Comparison of ENCODE assay signal across 15 mouse cellular contexts in the genomic region with DNA sequence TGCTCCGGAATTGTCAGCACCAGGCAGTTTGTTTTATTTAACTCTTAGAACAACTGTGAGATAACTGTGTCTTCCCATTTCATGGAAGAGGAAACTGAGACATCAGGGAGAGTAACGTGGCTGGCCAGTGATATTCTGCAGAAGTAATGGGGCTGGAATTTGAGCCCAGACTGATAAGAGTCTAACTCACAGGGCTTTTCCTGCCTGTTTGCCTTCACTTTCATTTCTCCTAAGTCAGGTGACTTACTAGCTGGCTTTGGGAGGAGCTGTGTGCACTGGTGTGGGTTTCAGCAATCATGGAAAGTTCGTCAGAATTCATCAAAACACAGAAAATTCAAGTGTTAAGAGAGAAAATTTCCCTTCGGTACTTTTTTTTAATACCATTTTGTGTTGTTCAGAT. TPM values are rescaled to one million over a fixed set of nuclear protein-coding genes. Genes with fewer than 3 reads are reported as not detected.
DNase-seq lines count a peak whose midpoint lies in the region; ATAC-seq and TF ChIP-seq lines count a peak whose summit lies in the region.
"Had no signal": no experiment of that assay in that cellular context is flagged by ENCODE, and none has a peak within 500 bp of the region (broad histone marks: within the 10 kb centered on the region; RNA-seq: fewer than 3 reads in every experiment).

No protein-coding gene starts in this region.

- H3K4me1 ChIP-seq in lung, embryonic 14.5 days (ENCODE audit: insufficient read depth): no peaks in the 10 kb centered on the region
- H3K4me1 ChIP-seq in bone marrow macrophage, adult 2 months (ENCODE audit: control insufficient read depth, insufficient read depth, low read length): peaks cover 9% of the 10 kb centered on the region
- H3K4me1 ChIP-seq in intestine, embryonic 16.5 days (ENCODE audit: control insufficient read depth, insufficient read depth, low read length): 0 out of 2 replicates have a peak, but pooled peaks cover 4% of the 10 kb centered on the region

- no peak for DNase-seq in lung, embryonic 14.5 days
- no peak for DNase-seq in lung, adult 18-20 months
- DNase-seq in spleen, adult 12 weeks (ENCODE audit: low spot score): no peak
- no peak for DNase-seq in adrenal gland, postnatal 10 days
- DNase-seq: gastrocnemius, postnatal 10 days; thymus, adult 2 months had no signal

- H3K36me3 ChIP-seq in lung, embryonic 14.5 days (ENCODE audit: insufficient read depth): no peaks in the 10 kb centered on the region
- H3K36me3 ChIP-seq in intestine, embryonic 16.5 days (ENCODE audit: control insufficient read depth, insufficient read depth, low read length): no peaks in the 10 kb centered on the region
- H3K36me3 ChIP-seq in myocyte (ENCODE audit: control insufficient read depth, insufficient read depth): no peaks in the 10 kb centered on the region

- 70% methylated on average over 4 of the region's 4 CpGs for WGBS in lung, embryonic 14.5 days
- 71% methylated on average over 4 of the region's 4 CpGs for WGBS in intestine, embryonic 16.5 days

- TF ChIP-seq POLR2A in bone marrow macrophage, adult 2 months (IDR thresholded peaks at IDR 0.05; ENCODE audit: borderline replicate concordance, low read depth, low read length): no peak
- TF ChIP-seq POLR2A in myocyte (IDR thresholded peaks at IDR 0.05; ENCODE audit: insufficient read length, low read depth): no peak

- H3K9me3 ChIP-seq in lung, embryonic 14.5 days (ENCODE audit: low read depth, low read length): no peaks in the 10 kb centered on the region
- H3K9me3 ChIP-seq in intestine, embryonic 16.5 days (ENCODE audit: control insufficient read depth, low read length): no peaks in the 10 kb centered on the region

- no peaks in the 10 kb centered on the region for H3K27me3 ChIP-seq in lung, embryonic 14.5 days (ENCODE audit: insufficient read depth, low read length)
- no peaks in the 10 kb centered on the region for H3K27me3 ChIP-seq in intestine, embryonic 16.5 days (replicated peaks; ENCODE audit: control insufficient read depth, insufficient read depth, low read length)
- H3K27me3 ChIP-seq in myocyte (ENCODE audit: control insufficient read depth, insufficient read depth, insufficient read length): no peaks in the 10 kb centered on the region
- H3K27me3 ChIP-seq: Patski had no signal

- H3K9ac ChIP-seq in lung, embryonic 14.5 days: no peak overlapping the region
- no peak overlapping the region for H3K9ac ChIP-seq in intestine, embryonic 16.5 days (ENCODE audit: low read depth, low read length)

- peak overlapping the region; percentile 27; the same call in 1 of the 2 replicates for H3K4me2 ChIP-seq in lung, embryonic 14.5 days
- H3K4me2 ChIP-seq in intestine, embryonic 16.5 days (ENCODE audit: low read depth, low read length): no peak overlapping the region
- peak overlapping the region; percentile 100 for H3K4me2 ChIP-seq in myocyte (ENCODE audit: low read depth)

- H3ac ChIP-seq in myocyte (ENCODE audit: control insufficient read depth, insufficient read length): no peak overlapping the region

- no peak for ATAC-seq in lung, embryonic 14.5 days (ENCODE audit: insufficient read depth)
- peak; percentile 28; the same call in 1 of the 2 replicates for ATAC-seq in intestine, embryonic 16.5 days
- ATAC-seq: Patski had no signal

- H3K27ac ChIP-seq in lung, embryonic 14.5 days (ENCODE audit: low read depth): no peak overlapping the region
- peak overlapping the region; percentile 25 for H3K27ac ChIP-seq in bone marrow macrophage, adult 2 months (ENCODE audit: insufficient read depth, low read depth, low read length)
- no peak overlapping the region for H3K27ac ChIP-seq in intestine, embryonic 16.5 days (ENCODE audit: low read length)

- no peaks in the 10 kb centered on the region for H3K79me2 ChIP-seq in myocyte (ENCODE audit: control insufficient read depth, insufficient read depth)

- TF ChIP-seq CTCF in lung, embryonic 14.5 days (IDR thresholded peaks at IDR 0.05; ENCODE audit: low read depth): no peak
- no peak for TF ChIP-seq CTCF in bone marrow macrophage, adult 2 months (IDR thresholded peaks at IDR 0.05; ENCODE audit: low read depth, low read length)

- H3K4me3 ChIP-seq in lung, embryonic 14.5 days (ENCODE audit: low read depth, low read length): peak overlapping the region; percentile 69; the same call in 1 of the 2 replicates
- H3K4me3 ChIP-seq in bone marrow macrophage, adult 2 months (ENCODE audit: insufficient read depth, low read length): peak overlapping the region; percentile 29; the same call in 1 of the 2 replicates
- no peak overlapping the region for H3K4me3 ChIP-seq in intestine, embryonic 16.5 days (ENCODE audit: low read length)
- H3K4me3 ChIP-seq in myocyte: no peak overlapping the region

TF ChIP-seq in myocyte, 11 proteins besides CTCF, POLR2A, EP300 and RAD21:
- TF ChIP-seq MYOG (IDR thresholded peaks at IDR 0.05; ENCODE audit: control insufficient read depth in 1 of 3, insufficient read depth in 1 of 3, insufficient read length in 2 of 3, low read depth in 2 of 3): no peak
- TF ChIP-seq MAX (IDR thresholded peaks at IDR 0.05; ENCODE audit: low read depth): no peak
- no peak for TF ChIP-seq USF1 (IDR thresholded peaks at IDR 0.05; ENCODE audit: low read depth)
- no peak for TF ChIP-seq E2F4 (IDR thresholded peaks at IDR 0.05; ENCODE audit: insufficient read depth)
- TF ChIP-seq CEBPB (IDR thresholded peaks at IDR 0.05; ENCODE audit: insufficient read depth, poor library complexity, severe bottlenecking): no peak
- no peak for TF ChIP-seq TCF12 (IDR thresholded peaks at IDR 0.05; ENCODE audit: insufficient read depth, poor library complexity, severe bottlenecking)
TF ChIP-seq in myocyte: peak in this region for 0.

RNA-seq across cellular contexts. Expression of a gene that starts 1.7 kb away (rescaled TPM):
- 39.1 and 40.0 TPM in 2 replicates for polyA plus RNA-seq in lung, embryonic 14.5 days (2014; fragmentation: Nextera tagmentation; extraction: Ambion mirVana)
- 107 and 110 TPM in 2 replicates for polyA plus RNA-seq in bone marrow macrophage, adult 2 months (2012; ENCODE audit: insufficient read depth, insufficient read length, missing spikeins)
- polyA plus RNA-seq in intestine, embryonic 16.5 days (2015; fragmentation: Nextera tagmentation; extraction: Ambion mirVana): 47.5 and 49.9 TPM in 2 replicates
- 16.2 TPM for polyA plus RNA-seq in myocyte (2012; fragmentation: generic; extraction: Trizol)
- total RNA-seq in adrenal gland, postnatal 10 days (2021): 10 to 100 TPM; 29.5 to 31.3 TPM

RNA-seq across cellular contexts. Expression of a gene that starts 22.1 kb away (rescaled TPM):
- polyA plus RNA-seq in lung, embryonic 14.5 days (2014; fragmentation: Nextera tagmentation; extraction: Ambion mirVana): 0.11 and 0.24 TPM in 2 replicates
- not detected in 2 replicates for polyA plus RNA-seq in bone marrow macrophage, adult 2 months (2012; ENCODE audit: insufficient read depth, insufficient read length, missing spikeins)
- 0.10 and 0.17 TPM in 2 replicates for polyA plus RNA-seq in intestine, embryonic 16.5 days (2015; fragmentation: Nextera tagmentation; extraction: Ambion mirVana)
- 0.85 TPM for polyA plus RNA-seq in myocyte (2012; fragmentation: generic; extraction: Trizol)
- total RNA-seq in adrenal gland, postnatal 10 days (2021): 10 to 100 TPM in 1 of 2 experiments, 1 to 10 TPM in 1; 3.8 to 21.0 TPM
- total RNA-seq: common myeloid progenitor, adult 5-6 weeks; left cerebral cortex, postnatal 36 days; megakaryocyte-erythroid progenitor cell, adult 5-6 weeks had no signal
- polyA plus RNA-seq: hindbrain, embryonic 16.5 days; neural tube, embryonic 14.5 days; Patski had no signal

RNA-seq across cellular contexts. Expression of a gene that starts 25.1 kb away (rescaled TPM):
- 65.4 and 70.3 TPM in 2 replicates for polyA plus RNA-seq in lung, embryonic 14.5 days (2014; fragmentation: Nextera tagmentation; extraction: Ambion mirVana)
- polyA plus RNA-seq in bone marrow macrophage, adult 2 months (2012; ENCODE audit: insufficient read depth, insufficient read length, missing spikeins): 0.83 TPM in 1 of 2 replicates, not detected in the other
- polyA plus RNA-seq in intestine, embryonic 16.5 days (2015; fragmentation: Nextera tagmentation; extraction: Ambion mirVana): 62.5 and 62.6 TPM in 2 replicates
- 0.62 TPM for polyA plus RNA-seq in myocyte (2012; fragmentation: generic; extraction: Trizol)
- total RNA-seq in adrenal gland, postnatal 10 days (2021): 100 to 1,000 TPM in 1 of 2 experiments, 10 to 100 TPM in 1; 79.2 to 110 TPM
- total RNA-seq: common myeloid progenitor, adult 5-6 weeks; megakaryocyte-erythroid progenitor cell, adult 5-6 weeks had no signal

RNA-seq across cellular contexts. Expression of a gene that starts 26.5 kb away (rescaled TPM):
- 55.4 and 58.7 TPM in 2 replicates for polyA plus RNA-seq in lung, embryonic 14.5 days (2014; fragmentation: Nextera tagmentation; extraction: Ambion mirVana)
- polyA plus RNA-seq in bone marrow macrophage, adult 2 months (2012; ENCODE audit: insufficient read depth, insufficient read length, missing spikeins): 20.7 TPM in 2 replicates
- polyA plus RNA-seq in intestine, embryonic 16.5 days (2015; fragmentation: Nextera tagmentation; extraction: Ambion mirVana): 59.7 and 61.5 TPM in 2 replicates
- 102 TPM for polyA plus RNA-seq in myocyte (2012; fragmentation: generic; extraction: Trizol)
- total RNA-seq in adrenal gland, postnatal 10 days (2021): 10 to 100 TPM; 66.0 to 69.7 TPM

RNA-seq across cellular contexts. Expression of a gene that starts 38.3 kb away (rescaled TPM):
- polyA plus RNA-seq in lung, embryonic 14.5 days (2014; fragmentation: Nextera tagmentation; extraction: Ambion mirVana): 18.8 and 20.2 TPM in 2 replicates
- not detected in 2 replicates for polyA plus RNA-seq in bone marrow macrophage, adult 2 months (2012; ENCODE audit: insufficient read depth, insufficient read length, missing spikeins)
- 12.8 and 14.6 TPM in 2 replicates for polyA plus RNA-seq in intestine, embryonic 16.5 days (2015; fragmentation: Nextera tagmentation; extraction: Ambion mirVana)
- polyA plus RNA-seq in myocyte (2012; fragmentation: generic; extraction: Trizol): 2.0 TPM
- 1 to 10 TPM; 7.9 to 8.0 TPM for total RNA-seq in adrenal gland, postnatal 10 days (2021)

Comparison
In these comparisons a context has a peak if more than half of its experiments do, and no peak if none do; other contexts are left out.
1. H3K4me3 ChIP-seq: peak in lung, embryonic 14.5 days (single experiment) and bone marrow macrophage, adult 2 months (single experiment); none in intestine, embryonic 16.5 days (single experiment) and myocyte (single experiment).
2. RNA of a gene that starts 25.1 kb away (polyA plus RNA-seq): 65.4 to 70.3 TPM in lung, embryonic 14.5 days and 62.5 to 62.6 TPM in intestine, embryonic 16.5 days; 0.83 TPM in bone marrow macrophage, adult 2 months and 0.62 TPM in myocyte (single experiment); every median in the first group is over 10 times any median in the second.